Mouse (Mus musculus) retina, postnatal 1 day (tissue): Measurements from ENCODE around the gene Ces2h.
"Not testable (repeated sequence)": the region's sequence is repeated elsewhere in the genome, so short reads cannot be mapped to it uniquely, and the experiment has no call there.

Experiments
- DNase-seq: peaks from one replicate; pipeline ENCODE4 v3.0.0-alpha.2; 2012

Ces2h gene

DNA sequence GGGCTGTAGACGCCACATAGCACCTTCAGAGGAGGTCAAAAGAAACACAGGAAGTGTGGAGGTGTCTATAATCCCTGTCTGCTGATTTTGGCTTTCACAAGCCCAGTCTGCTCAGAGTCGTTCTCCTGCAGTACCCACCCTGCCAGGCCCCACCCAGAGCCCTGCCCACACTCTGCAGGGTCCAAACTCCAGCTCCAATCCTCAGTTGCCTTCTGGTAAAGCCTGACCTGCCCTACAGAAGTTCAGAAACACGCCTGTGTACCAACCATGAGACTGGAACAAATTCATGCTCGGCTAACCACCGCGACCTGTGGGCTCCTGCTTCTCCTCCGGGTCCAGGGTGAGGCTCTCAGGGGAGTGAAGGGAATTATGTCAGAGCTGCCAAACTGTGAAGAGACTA is at the start of gene Ces2h:
Ces2h (plus strand) TSS at position 268 of the 400 bp plus-strand sequence.
- no peak for DNase-seq

DNA sequence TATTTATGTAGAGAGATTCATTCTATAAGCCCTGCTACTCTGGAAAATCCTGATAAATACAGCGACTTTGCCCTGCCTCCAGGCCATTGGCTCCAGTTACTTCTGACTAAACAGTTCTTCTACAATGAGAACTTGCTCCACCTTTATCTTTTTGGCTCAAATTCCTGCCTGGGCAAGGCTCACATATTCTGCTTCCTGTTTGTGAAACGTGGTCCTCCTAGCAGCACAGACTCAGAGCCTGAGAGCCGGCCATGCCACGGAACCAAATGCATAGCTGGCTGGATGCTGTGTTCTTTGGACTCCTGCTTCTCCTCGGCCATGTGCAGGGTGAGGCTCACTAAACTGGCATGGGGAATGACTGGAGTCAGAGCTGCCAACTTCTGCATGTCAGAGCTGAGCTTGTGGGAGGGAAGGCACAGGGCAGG is 39.1 kb upstream of the Ces2h start, which contains the start of gene Ces2g:
Ces2g (plus strand) TSS at position 182 of the 425 bp plus-strand sequence.
- no peak for DNase-seq

DNA sequence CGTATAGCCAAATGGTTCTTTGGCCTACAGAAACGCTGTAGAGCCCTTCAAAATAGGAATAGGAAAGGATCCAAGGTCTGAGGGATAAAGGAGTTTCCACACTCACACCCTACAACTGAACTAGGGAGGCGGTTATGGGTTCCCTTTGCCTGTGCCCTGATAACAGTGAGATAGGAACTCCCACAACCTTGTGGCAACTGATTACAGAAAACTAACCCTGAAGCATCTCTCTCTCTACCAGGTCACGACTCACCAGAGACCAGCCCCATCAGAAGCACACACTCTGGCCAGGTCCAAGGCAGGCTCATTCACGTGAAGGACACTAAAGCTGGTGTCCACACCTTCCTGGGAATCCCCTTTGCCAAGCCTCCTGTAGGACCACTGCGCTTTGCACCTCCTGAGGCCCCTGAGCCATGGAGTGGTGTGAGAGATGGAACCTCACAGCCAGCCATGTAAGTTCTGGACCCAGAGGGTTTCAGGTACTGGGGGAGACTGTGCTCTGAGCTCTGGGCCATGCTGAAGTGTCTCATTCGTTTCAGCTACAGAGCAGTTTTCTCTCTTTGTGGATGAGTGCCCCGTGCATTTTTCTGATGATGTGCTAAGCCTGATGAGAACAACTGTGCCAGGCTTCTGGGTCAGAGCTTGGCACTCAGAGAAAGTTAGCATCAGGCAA is 38.3 kb upstream of the Ces2h start:
- DNase-seq, result no peak

DNA sequence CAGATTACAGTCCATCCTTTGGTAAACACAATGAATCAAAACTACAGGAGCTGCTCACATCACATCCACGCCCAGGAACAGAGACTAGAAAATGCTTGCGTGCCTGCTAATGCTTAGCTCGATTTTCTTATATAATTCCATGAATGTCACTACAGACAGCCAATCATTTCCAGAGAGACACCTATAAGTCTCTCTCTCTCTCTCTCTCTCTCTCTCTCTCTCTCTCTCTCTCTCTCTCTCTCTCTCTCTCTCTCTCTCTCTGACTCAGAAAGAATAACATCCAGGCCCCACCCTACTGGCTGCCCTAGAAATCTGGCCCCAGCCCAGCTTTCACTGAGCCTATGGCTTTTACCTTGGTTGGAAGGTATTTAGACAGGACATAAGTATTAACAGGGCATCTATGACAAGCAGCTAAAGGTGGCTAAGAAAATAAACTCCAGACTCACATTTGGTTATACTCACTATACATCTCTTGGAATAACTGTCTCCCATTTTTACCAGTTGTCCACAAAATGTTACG is 37.2 kb upstream of the Ces2h start:
- DNase-seq, result no peak

DNA sequence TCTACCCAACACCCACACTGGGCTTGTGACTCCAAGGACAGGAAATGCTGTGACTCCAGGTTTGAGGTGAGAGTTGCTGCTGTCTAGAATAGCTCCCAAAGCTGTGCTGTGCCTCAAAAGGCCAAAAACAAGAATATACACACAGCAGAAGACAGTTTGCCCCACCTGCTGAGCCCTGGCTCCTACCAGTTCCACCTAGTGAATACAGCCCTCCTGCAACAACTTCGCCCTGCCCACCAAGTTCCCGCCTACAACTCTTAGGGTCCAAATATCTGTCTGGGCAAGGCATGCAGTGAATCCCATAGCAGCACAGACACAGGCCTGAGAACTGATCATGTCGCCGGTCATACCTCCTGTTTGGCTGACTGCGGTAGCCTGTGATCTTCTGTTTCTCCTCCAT is 16.5 kb upstream of the Ces2h start:
- no peak for DNase-seq

DNA sequence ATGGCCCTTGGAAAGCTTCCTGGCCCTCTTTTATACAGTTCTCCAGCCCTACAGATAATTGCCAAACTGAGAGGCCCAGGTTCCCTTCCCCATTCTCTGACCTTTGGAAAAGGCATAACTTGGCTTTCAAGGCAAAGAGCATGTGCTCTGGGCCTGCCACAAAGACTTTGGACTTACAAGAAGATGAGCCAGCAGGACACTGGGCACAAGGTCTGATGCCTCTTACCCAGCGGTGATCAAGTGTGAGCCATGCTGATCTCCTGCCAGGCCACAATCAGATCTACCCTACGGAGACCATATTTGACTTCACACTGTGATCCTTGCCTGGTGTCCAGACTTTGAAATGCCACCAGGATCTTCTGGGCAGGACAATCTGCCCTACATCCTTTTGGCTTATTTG is 15.7 kb upstream of the Ces2h start:
- no peak for DNase-seq

DNA sequence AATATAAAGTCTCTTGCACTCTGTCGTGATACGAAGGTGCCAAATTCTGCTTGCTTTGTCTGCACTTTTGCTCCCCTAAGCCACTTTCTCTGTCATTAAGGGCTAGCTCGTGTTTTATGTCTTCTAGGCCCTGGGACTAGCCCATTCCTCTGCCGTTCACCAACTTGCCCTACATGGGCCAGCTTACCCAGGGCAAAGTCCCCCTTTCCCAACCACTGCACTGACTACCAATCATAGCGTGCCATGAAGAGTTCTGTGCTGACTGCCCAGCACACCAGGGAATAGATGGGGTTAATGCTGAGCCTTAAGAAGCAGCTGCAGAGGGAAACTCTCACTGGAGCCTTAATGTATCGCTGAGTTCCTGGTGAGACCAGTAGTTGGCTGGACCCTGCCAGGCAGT is 2.5 kb upstream of the Ces2h start:
- DNase-seq, result no peak

DNA sequence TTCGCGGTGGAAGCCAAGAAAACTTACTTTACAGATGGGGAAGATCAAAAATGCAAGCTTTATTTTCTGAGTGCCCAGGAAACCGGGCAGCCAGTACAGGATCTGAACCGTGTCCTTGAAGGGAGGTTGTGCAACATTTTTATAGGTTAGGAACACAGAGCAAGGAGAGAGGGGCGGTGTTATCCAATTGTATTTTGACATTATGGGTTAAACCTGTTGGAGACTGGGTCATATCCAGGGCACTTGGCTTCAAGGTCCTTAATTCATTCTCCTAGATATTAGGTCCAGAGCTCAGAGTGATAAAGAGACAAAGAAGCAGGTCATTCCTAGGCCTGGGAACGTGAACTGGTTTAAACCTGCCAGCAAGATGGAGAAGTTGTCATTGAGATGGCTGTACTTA is 1.5 kb upstream of the Ces2h start:
- DNase-seq, result no peak

DNA sequence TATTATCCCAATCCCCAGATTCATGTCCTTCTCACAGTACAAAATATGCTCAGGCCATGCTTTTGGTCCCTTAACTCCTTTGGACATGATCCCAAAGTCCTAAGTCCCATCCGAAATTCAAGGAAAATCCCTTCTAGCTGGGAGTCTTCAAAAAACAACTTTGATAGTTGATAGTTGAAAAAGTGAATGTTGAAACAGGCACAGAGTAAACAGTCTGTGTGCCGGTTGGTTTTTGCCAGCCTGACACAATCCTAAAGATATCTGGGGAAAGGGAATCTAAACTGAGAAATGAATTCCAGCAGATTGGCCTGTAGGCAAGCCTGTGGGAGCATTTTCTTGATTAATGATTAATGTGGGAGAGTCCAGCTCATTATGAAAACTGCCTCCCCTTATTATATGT is 9.3 kb downstream of the Ces2h start:
- no peak for DNase-seq

DNA sequence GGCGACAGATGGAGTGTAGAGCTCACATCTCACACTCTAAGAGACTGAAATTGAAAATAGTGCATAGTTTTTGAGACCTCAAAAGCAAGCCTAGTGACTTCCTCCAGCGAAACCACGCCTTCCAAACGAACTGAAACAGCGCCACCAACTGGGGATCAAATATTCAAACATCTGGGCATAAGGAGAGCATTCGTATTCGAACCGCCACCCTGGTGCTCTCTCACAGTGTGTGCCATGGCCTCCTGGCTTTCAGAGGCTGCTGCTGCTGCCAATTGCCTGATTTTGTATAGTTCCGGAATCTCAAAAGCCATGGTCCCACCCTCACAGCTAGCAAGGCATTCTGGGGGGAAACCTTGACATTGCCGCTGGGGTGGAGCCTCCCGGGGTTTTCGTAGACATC is 10.5 kb downstream of the Ces2h start:
- DNase-seq, result no peak

DNA sequence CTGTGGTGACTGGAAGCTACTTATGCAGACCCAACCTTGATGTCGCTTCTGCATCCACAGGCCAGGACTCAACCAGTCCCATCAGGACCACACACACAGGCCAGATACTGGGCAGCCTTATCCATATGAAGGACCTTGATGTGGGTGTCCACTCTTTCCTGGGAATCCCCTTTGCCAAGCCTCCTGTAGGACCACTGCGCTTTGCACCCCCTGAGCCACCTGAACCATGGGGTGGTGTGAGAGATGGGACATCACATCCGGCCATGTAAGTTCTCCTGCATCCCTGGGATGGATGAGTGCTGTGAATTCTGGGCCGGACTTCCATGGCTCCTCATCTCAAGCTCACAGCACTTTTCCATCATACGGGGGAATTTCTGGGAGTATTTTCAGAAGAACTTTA is 13.7 kb downstream of the Ces2h start:
- DNase-seq, result no peak

DNA sequence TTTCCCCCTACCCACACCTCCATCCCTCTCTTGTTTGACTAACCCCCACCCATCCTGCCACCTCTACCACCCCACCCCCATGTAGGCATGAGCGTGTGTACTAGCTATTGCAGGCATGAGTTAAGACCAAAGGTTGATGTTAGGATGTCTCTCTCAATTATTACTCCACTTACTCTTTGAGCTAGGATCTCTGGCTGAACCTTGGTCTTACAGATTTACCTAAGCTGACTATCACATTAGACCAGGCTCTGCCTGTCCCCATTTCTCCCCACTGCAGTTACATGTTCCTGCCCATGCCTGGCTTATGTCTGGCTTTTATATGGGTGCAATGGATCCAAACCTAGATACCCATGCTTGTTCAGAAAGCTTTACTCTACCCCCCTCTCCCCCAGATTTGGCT is 21.3 kb downstream of the Ces2h start:
- DNase-seq, result no peak

DNA sequence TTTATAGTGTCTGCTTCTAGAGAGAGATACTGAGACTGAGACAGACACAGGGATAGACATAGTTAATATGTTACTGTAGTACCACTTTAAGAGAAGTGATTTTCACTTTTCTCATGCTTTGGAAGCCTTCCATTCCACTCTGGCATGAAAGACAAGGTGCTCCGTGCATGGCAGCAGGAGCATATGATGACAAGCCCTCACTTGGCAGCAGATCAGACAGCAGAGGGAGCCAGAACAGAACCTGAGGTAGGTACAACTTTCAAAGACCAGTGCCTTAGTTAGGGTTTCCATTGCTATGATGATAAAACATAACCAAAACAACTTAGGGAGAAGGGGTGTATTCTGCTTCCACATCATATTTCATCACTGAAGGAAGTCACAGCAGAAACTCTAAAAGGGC is 22.4 kb downstream of the Ces2h start:
- DNase-seq, result no peak

DNA sequence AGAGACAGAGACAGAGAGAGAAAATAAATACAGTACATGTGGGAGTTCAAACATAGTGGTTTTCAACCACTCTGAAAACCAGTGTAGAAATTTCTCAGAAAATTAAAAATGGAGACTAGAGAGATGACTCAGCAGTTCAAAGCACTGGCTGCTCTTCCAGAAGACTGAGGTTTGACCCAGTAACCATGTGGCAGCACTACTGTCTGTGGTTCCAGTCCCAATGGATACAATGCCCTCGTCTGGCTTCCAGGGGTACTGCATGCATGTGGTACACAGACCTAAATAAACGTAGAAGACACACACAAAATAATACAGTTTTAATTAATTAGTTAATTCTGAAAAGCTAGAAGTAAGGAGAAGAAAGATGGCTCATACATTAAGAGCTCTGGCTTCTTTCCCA is 24.4 kb downstream of the Ces2h start:
- DNase-seq, result peak; percentile 14

DNA sequence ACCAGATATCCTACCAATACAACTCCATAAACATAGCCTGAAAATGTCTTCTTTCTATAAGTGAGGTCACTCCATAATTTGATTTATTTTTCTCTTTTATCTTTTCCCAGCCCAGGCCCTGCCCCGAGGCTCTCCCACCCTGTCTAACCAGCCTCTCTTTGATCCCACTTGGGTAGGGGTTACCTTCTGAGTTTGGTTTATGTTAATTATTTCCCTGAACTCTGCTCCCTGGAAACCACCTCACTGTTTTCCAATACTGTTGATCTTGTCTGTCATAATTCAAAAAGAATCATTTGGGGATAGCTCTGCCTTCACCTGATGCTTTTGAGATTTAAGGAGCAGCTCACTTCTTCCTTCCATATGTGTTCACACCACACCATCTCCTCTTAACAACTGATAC is 42.9 kb downstream of the Ces2h start:
- no peak for DNase-seq

DNA sequence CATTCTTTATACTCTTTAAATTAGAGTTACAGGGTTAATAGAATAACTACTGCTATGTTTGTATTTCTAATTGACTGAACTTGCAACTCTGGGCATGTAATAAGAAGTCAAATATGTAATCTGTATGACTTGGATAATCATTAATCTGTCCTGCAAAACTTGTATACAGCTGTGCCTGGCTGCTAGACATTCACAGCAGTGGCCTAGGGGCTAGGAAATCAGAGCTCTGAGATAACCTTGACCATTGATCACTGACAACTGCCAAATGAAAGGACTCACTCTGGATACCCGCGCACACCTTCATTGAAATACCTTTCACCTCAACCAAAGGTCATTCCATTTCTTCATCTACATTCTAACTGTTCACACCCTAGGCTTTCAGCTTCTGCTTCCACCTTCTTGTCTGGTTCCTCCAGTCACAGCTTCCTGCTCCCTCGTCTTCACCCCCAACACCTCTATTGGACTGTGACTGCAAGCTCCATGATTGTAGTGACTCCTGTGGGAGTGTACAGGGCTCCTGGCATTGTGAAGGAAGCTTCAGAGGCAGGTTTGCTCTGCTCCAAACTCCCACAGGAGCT is 45.3 kb downstream of the Ces2h start:
- DNase-seq, result no peak

DNA sequence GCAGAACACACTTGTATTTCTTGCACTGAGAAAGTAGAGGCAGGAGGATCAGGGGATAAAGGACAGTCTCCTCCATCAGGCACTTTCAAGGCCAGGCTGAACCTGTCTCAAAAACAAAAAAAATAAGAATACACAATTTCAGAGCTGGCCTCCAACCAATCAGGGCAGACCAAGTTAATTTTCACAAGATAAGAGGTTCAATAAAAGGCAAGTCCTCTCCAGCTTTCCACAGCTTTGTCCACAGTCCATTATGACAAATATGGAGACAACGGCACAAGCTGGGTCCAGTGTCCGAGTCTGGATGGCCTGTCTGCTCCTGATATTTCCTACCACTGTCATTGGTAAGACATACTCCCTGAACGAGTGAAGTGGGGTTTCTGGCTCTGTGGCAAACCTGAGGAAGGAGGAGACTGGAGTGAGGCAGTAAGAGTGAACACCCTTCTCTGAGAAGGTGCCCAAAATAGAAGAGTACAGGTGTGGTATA is 47.8 kb downstream of the Ces2h start, which contains the start of gene Ces3a:
Ces3a (plus strand) TSS at position 231 of the 484 bp plus-strand sequence.
- no peak for DNase-seq

DNA sequence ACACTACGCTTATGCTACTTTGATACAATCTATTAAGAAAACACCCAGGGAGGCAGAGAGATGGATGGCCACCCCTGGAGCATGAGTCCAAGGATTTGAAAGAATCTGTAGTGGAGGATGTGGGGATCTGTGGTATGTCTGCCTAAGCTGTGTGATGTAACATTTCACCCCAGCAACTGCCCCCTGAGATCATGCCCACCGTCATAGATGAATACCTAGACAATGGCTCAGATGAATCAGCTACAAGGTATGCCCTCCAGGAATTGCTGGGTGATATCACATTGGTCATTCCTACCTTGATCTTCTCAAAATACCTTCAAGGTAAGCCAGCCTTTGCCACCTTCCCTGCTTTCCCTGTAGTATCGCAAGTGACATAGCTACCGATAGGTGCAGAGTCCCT is 55.6 kb downstream of the Ces2h start:
- DNase-seq, result no peak

DNA sequence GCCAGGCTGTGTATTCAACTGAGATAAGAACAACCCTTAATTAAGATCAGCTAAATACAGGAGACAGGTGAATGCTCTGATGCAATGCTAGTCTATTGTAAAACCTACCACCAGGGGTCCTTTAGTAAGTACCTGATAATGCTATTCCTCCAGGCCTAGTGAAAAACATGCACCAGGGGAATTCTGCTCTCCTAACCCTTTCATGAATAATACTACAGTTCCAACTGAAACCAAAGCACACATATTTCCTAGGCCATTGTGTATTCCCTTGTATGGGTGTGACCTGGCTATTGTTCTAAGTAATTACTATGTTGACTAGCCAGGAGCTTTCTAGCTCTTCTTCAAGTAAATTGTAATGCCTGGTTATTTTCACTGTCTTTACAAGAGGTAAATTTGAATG is 59.4 kb downstream of the Ces2h start:
- DNase-seq, result no peak

DNA sequence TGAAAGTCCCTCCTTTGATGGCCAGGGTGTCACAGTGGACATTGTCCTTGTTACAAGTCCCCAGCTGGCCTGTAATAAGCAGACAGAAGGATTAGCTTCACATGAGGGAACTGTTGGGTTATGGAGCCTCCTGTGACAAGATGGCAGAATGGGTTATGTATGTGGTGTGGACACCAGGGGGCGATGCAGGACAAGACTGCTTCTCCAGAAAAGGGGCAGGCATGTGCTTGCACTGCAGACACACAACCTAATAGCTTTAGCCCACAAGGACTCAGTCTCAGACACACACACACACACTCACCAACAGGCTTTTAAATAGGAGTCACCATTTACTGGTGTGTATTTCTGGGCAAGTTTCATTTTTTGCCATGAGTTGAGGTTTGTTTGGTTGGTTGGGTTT is 66.1 kb downstream of the Ces2h start:
- peak; percentile 79 for DNase-seq

DNA sequence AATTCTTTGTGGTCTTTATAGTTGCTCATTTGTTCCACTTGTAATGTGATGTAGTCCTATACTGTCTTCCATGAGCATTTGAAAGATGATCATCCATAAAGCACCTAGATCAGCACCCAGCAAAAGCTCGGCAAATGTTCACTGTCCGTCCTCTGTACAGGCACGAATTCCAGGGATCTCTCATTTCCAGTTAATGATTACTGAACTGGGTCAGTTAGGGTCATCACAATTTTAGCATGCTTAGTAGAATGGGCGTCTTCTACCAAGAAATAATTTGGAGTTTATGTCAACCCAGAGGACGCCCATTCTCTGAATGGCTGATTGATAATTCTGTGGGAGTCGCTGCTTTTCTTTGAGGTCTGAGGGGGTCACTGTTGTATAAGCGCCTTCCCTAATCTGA is 67.3 kb downstream of the Ces2h start:
- DNase-seq, result not testable (repeated sequence)

DNA sequence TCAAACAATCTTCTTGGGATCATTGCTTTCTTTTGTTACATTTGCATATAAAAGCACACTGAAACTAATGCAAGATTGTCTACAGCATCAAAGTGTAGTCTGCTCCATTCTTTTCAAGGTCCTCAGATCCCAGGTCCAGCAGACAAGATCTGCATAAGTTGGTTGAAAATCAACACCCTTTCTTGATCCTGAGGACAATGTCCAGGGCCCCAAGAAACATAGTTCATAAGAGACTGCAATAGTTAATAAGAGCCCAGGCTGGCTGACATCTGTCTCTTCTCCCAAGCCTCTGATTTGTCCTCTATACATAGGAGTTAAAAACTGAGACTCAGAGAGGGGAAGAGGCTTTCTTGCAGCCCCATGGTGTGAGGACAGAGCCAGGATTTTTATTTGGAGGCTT is 68.3 kb downstream of the Ces2h start:
- no peak for DNase-seq
